ENCODE assay signal across 19 mouse cellular contexts in genomic region chr4:122827651-122828050, GRCm38 (mm10). TPM values are rescaled to one million over a fixed set of nuclear protein-coding genes. Genes with fewer than 3 reads are reported as not detected.
A peak's percentile ranks its signal among the peaks of the same experiment; 100 is the strongest.
DNase-seq lines count a peak whose midpoint lies in the region; ATAC-seq and TF ChIP-seq lines count a peak whose summit lies in the region.
"Had no signal": no experiment of that assay in that cellular context is flagged by ENCODE, and none has a peak within 500 bp of the region (broad histone marks: within the 10 kb centered on the region; RNA-seq: fewer than 3 reads in every experiment).

No protein-coding gene starts in this region.

- TF ChIP-seq RAD21 in MEL (IDR thresholded peaks at IDR 0.05; ENCODE audit: low read depth, low read length), result no peak

- no peaks in the 10 kb centered on the region for H3K27me3 ChIP-seq in heart, embryonic 16.5 days (ENCODE audit: control insufficient read depth, insufficient read depth, low read length)
- H3K27me3 ChIP-seq in MEL (ENCODE audit: control insufficient read depth in 1 of 2, insufficient read depth in 2 of 2, low read length in 2 of 2), result no peaks in the 10 kb centered on the region
- no peaks in the 10 kb centered on the region for H3K27me3 ChIP-seq in liver, embryonic 16.5 days (ENCODE audit: control insufficient read depth, insufficient read depth, low read depth, low read length)
- H3K27me3 ChIP-seq: CH12.LX; hindbrain, embryonic 15.5 days had no signal

- intact Hi-C loops in left cerebral cortex, postnatal 10 days (cut with DNase I), result no loop called here
- intact Hi-C loops in left cerebral cortex, postnatal 14 days (cut with DNase I), result no loop called here

- peaks cover 10% of the 10 kb centered on the region for H3K4me1 ChIP-seq in heart, embryonic 16.5 days (ENCODE audit: control insufficient read depth, insufficient read depth, low read length)
- H3K4me1 ChIP-seq in MEL (ENCODE audit: control insufficient read depth in 1 of 2, insufficient read depth in 2 of 2, low read length in 2 of 2), result peaks cover 18 to 24% of the 10 kb centered on the region in 2 experiments
- H3K4me1 ChIP-seq in liver, embryonic 16.5 days (ENCODE audit: control insufficient read depth, low read depth, low read length), result no peaks in the 10 kb centered on the region
- H3K4me1 ChIP-seq: hindbrain, embryonic 15.5 days had no signal

- H3K9ac ChIP-seq in heart, embryonic 16.5 days (ENCODE audit: low read length), result peak overlapping the region; percentile 46; the same call in 1 of the 2 replicates
- no peak overlapping the region for H3K9ac ChIP-seq in MEL (ENCODE audit: control insufficient read depth, low read depth, low read length, poor library complexity, severe bottlenecking)
- H3K9ac ChIP-seq in liver, embryonic 16.5 days (ENCODE audit: low read depth, low read length), result no peak overlapping the region
- H3K9ac ChIP-seq: hindbrain, embryonic 15.5 days had no signal

- H3K27ac ChIP-seq in heart, embryonic 16.5 days (ENCODE audit: low read length), result peak overlapping the region; percentile 91
- no peak overlapping the region for H3K27ac ChIP-seq in MEL (ENCODE audit: control insufficient read depth, low read depth, low read length)
- no peak overlapping the region for H3K27ac ChIP-seq in liver, embryonic 16.5 days (ENCODE audit: low read length)
- H3K27ac ChIP-seq: hindbrain, embryonic 15.5 days; layer of hippocampus, adult 2 months; macrophage had no signal

- TF ChIP-seq POLR2A in MEL (IDR thresholded peaks at IDR 0.05; ENCODE audit: control insufficient read depth in 1 of 2, insufficient read depth in 1 of 2, low read depth in 1 of 2, low read length in 2 of 2, poor library complexity in 1 of 2), result no peak

- no peaks in the 10 kb centered on the region for H3K79me2 ChIP-seq in MEL (ENCODE audit: control insufficient read depth, insufficient read depth, low read length, poor library complexity)

- H3K4me3 ChIP-seq in heart, embryonic 16.5 days (ENCODE audit: low read length), result no peak overlapping the region
- H3K4me3 ChIP-seq in MEL (ENCODE audit: control insufficient read depth in 1 of 2, insufficient read depth in 1 of 2, low read depth in 2 of 2, low read length in 2 of 2), result no peak overlapping the region
- H3K4me3 ChIP-seq in liver, embryonic 16.5 days (ENCODE audit: low read depth, low read length), result no peak overlapping the region
- H3K4me3 ChIP-seq: hindbrain, embryonic 15.5 days; layer of hippocampus, adult 2 months had no signal

- no peak for DNase-seq in heart, adult 8-10 months (ENCODE audit: low spot score)
- peak; percentile 31 for DNase-seq in 416B (ENCODE audit: low read depth)
- DNase-seq in MEL (ENCODE audit: low read depth, low spot score), result peak; percentile 77
- DNase-seq in left cerebral cortex, postnatal 10 days (ENCODE audit: extremely low spot score in 1 of 2, low spot score in 2 of 2), result no peak
- DNase-seq in layer of hippocampus, postnatal 36 days, result no peak
- no peak for DNase-seq in left cerebral cortex, postnatal 14 days (ENCODE audit: low spot score in 2 of 2)
- DNase-seq: cerebellum, adult 18-20 months; kidney, adult 9 months; lung, adult 18-20 months; retina, postnatal 1 day had no signal

- ATAC-seq in heart, embryonic 16.5 days (replicated peaks; ENCODE audit: extremely low read depth, insufficient read depth, low FRiP score), result peak; percentile 89
- peak; percentile 43; the same call in 1 of the 2 replicates for ATAC-seq in liver, embryonic 16.5 days (ENCODE audit: low read depth)
- ATAC-seq: forebrain, embryonic 16.5 days; midbrain, embryonic 16.5 days; Patski had no signal

- peak overlapping the region; percentile 12; the same call in 1 of the 2 replicates for H3K4me2 ChIP-seq in heart, embryonic 16.5 days (ENCODE audit: low read depth, low read length)
- no peak overlapping the region for H3K4me2 ChIP-seq in liver, embryonic 16.5 days (ENCODE audit: low read depth, low read length)
- H3K4me2 ChIP-seq: hindbrain, embryonic 15.5 days had no signal

- no peak for TF ChIP-seq CTCF in MEL (IDR thresholded peaks at IDR 0.05 in 2 of 3, conservative IDR thresholded peaks at IDR 0.05 in 1 of 3; ENCODE audit: control insufficient read depth in 1 of 3, insufficient read depth in 1 of 3, low read depth in 2 of 3, low read length in 3 of 3, poor library complexity in 1 of 3, severe bottlenecking in 1 of 3)

- H3K9me3 ChIP-seq in heart, embryonic 16.5 days (replicated peaks; ENCODE audit: control insufficient read depth, low read length), result no peaks in the 10 kb centered on the region
- no peaks in the 10 kb centered on the region for H3K9me3 ChIP-seq in MEL (replicated peaks; ENCODE audit: insufficient read depth, low read length)
- H3K9me3 ChIP-seq in liver, embryonic 16.5 days (replicated peaks; ENCODE audit: control insufficient read depth, low read length), result no peaks in the 10 kb centered on the region
- H3K9me3 ChIP-seq: hindbrain, embryonic 15.5 days had no signal

- TF ChIP-seq EP300 in MEL (IDR thresholded peaks at IDR 0.05; ENCODE audit: low read depth in 1 of 2, low read length in 2 of 2), result peak; percentile 69 to 75

- no peaks in the 10 kb centered on the region for H3K36me3 ChIP-seq in heart, embryonic 16.5 days (ENCODE audit: control insufficient read depth, insufficient read depth)
- H3K36me3 ChIP-seq in MEL (ENCODE audit: control insufficient read depth in 1 of 2, insufficient read depth in 2 of 2, low read length in 2 of 2), result peaks cover 0 to 20% of the 10 kb centered on the region in 2 experiments; a peak in 2 of 4 replicates
- H3K36me3 ChIP-seq in liver, embryonic 16.5 days (ENCODE audit: control insufficient read depth, insufficient read depth), result no peaks in the 10 kb centered on the region
- H3K36me3 ChIP-seq: hindbrain, embryonic 15.5 days had no signal

TF ChIP-seq in MEL, 35 proteins besides CTCF, POLR2A, EP300 and RAD21 (continues in another document):
- TF ChIP-seq UBTF (IDR thresholded peaks at IDR 0.05; ENCODE audit: borderline replicate concordance, insufficient read depth, low read depth, low read length) (no peak), TBP (IDR thresholded peaks at IDR 0.05; ENCODE audit: low read depth, low read length) (no peak), MAX (IDR thresholded peaks at IDR 0.05; ENCODE audit: low read length) (no peak), MAFK (IDR thresholded peaks at IDR 0.05; ENCODE audit: borderline replicate concordance, low read depth, low read length) (no peak), SMC3 (IDR thresholded peaks at IDR 0.05; ENCODE audit: low read depth, low read length) (no peak), CHD2 (IDR thresholded peaks at IDR 0.05; ENCODE audit: low read length) (no peak), NRF1 (IDR thresholded peaks at IDR 0.05; ENCODE audit: insufficient read depth, low read depth, low read length, poor library complexity, severe bottlenecking) (no peak), ZKSCAN1 (IDR thresholded peaks at IDR 0.05; ENCODE audit: low read depth, low read length) (no peak), KAT2A (conservative IDR thresholded peaks at IDR 0.05; ENCODE audit: low read depth, low read length) (no peak), ELF1 (IDR thresholded peaks at IDR 0.05; ENCODE audit: low read depth, low read length) (no peak), MYB (IDR thresholded peaks at IDR 0.05; ENCODE audit: low read depth, low read length) (no peak), ZMIZ1 (IDR thresholded peaks at IDR 0.05; ENCODE audit: low read depth, low read length) (no peak), USF2 (IDR thresholded peaks at IDR 0.05; ENCODE audit: borderline replicate concordance in 1 of 2, insufficient read depth in 1 of 2, low read depth in 1 of 2, low read length in 2 of 2) (no peak), NELFE (IDR thresholded peaks at IDR 0.05; ENCODE audit: low read depth, low read length) (no peak), GABPA (IDR thresholded peaks at IDR 0.05; ENCODE audit: low read depth, low read length) (no peak), HCFC1 (IDR thresholded peaks at IDR 0.05; ENCODE audit: low read depth, low read length) (peak; percentile 51; the same call in 1 of the 2 replicates), SIN3A (IDR thresholded peaks at IDR 0.05; ENCODE audit: low read length) (peak; percentile 84), TCF12 (IDR thresholded peaks at IDR 0.05; ENCODE audit: low read depth, low read length) (peak; percentile 33; the same call in 1 of the 2 replicates), TAL1 (IDR thresholded peaks at IDR 0.05; ENCODE audit: low read length) (no peak), ETS1 (IDR thresholded peaks at IDR 0.05; ENCODE audit: low read depth, low read length) (peak; percentile 83), ZC3H11A (IDR thresholded peaks at IDR 0.05; ENCODE audit: low read depth, low read length) (no peak), GATA1 (IDR thresholded peaks at IDR 0.05; ENCODE audit: low read depth, low read length) (peak; percentile 78), ZNF384 (IDR thresholded peaks at IDR 0.05; ENCODE audit: low read depth, low read length) (no peak), MAZ (IDR thresholded peaks at IDR 0.05; ENCODE audit: low read depth, low read length) (peak; percentile 84), CHD1 (IDR thresholded peaks at IDR 0.05; ENCODE audit: low read depth, low read length) (no peak)

RNA-seq across cellular contexts. Expression of gene Ppt1, which starts 8.4 kb away (rescaled TPM):
- 73.1 and 91.5 TPM in 2 replicates for polyA plus RNA-seq in heart, embryonic 16.5 days (2015; fragmentation: Nextera tagmentation; extraction: Ambion mirVana)
- 10 to 100 TPM; 44.1 to 52.8 (median 49.1) TPM for total RNA-seq in heart, adult 8-10 months (2022)
- total RNA-seq in MEL (2012; rRNA removed), result 12.5 and 13.1 TPM in 2 replicates
- 10 to 100 TPM in 1 of 2 experiments, not detected in 1; 19.9 TPM for polyA plus RNA-seq in MEL (2012; ENCODE audit: insufficient read depth in 1 of 2, insufficient read length in 2 of 2, low read depth in 1 of 2, low replicate concordance in 2 of 2, missing spikeins in 1 of 2)
- polyA plus RNA-seq in liver, embryonic 16.5 days (2015; fragmentation: Nextera tagmentation; extraction: Ambion mirVana), result 20.6 and 21.9 TPM in 2 replicates
- 10 to 100 TPM; 74.2 to 77.4 TPM for total RNA-seq in left cerebral cortex, postnatal 10 days (2021)
- 10 to 100 TPM; 81.6 to 82.9 TPM for total RNA-seq in layer of hippocampus, postnatal 36 days (2021)
- total RNA-seq in left cerebral cortex, postnatal 14 days (2021), result 10 to 100 TPM; 89.3 to 90.5 TPM

RNA-seq across cellular contexts. Expression of gene Cap1, which starts 58.2 kb away (rescaled TPM):
- polyA plus RNA-seq in heart, embryonic 16.5 days (2015; fragmentation: Nextera tagmentation; extraction: Ambion mirVana), result 44.3 and 51.9 TPM in 2 replicates
- 10 to 100 TPM; 38.4 to 47.9 (median 42.1) TPM for total RNA-seq in heart, adult 8-10 months (2022)
- total RNA-seq in MEL (2012; rRNA removed), result 68.3 and 82.3 TPM in 2 replicates
- 100 to 1,000 TPM in 1 of 2 experiments, not detected in 1; 134 TPM for polyA plus RNA-seq in MEL (2012; ENCODE audit: insufficient read depth in 1 of 2, insufficient read length in 2 of 2, low read depth in 1 of 2, low replicate concordance in 2 of 2, missing spikeins in 1 of 2)
- polyA plus RNA-seq in liver, embryonic 16.5 days (2015; fragmentation: Nextera tagmentation; extraction: Ambion mirVana), result 26.4 and 33.7 TPM in 2 replicates
- total RNA-seq in left cerebral cortex, postnatal 10 days (2021), result 100 to 1,000 TPM; 203 to 204 TPM
- 100 to 1,000 TPM; 305 to 314 TPM for total RNA-seq in layer of hippocampus, postnatal 36 days (2021)
- total RNA-seq in left cerebral cortex, postnatal 14 days (2021), result 100 to 1,000 TPM; 233 to 251 TPM

Comparison
In these comparisons a context has a peak if more than half of its experiments do, and no peak if none do; other contexts are left out.
1. DNase-seq: peak in 416B (single experiment) and MEL (single experiment); none in heart, adult 8-10 months (single experiment), left cerebral cortex, postnatal 10 days (0 of 2), layer of hippocampus, postnatal 36 days (0 of 2) and left cerebral cortex, postnatal 14 days (0 of 2).